In the genomic region with DNA sequence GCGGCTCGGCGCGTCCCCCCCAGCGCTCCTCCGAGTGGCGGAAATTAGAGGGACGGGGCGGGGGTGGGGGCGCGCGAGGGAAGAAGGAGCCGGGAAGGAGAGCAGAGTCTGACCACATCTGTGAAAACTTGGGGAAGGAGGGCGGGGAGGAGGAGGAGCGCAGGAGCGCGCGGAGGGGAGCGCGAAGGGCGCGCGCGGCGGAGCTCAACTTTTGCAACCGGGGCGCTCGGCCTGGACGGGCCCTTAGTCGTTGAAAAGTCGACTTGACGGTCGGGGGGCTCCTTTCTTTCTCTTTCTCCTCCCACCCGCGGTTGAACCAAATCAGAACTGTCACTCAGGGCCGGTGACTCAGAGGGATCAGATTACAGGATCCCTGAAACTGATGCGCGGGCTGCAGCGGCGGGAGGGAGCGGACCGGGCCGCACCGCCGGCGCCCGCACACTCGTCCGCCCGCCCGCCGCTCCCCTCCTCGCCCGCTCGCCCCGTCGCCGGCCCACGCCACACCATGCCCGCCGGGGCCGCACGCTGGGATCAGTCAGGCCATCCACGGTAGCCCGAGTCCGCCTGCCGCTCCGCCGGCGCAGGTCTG, we compare ENCODE assay signal across 8 mouse cellular contexts. TPM values are rescaled to one million over a fixed set of nuclear protein-coding genes. Genes with fewer than 3 reads are reported as not detected.
DNase-seq lines count a peak whose midpoint lies in the region; ATAC-seq lines count a peak whose summit lies in the region.

No protein-coding gene starts in this region.

- peak overlapping the region; percentile 72 for H3K9ac ChIP-seq in hindbrain, embryonic 16.5 days (ENCODE audit: low read depth, low read length)
- no peak overlapping the region for H3K9ac ChIP-seq in liver, embryonic 15.5 days
- H3K9ac ChIP-seq in neural tube, embryonic 14.5 days (replicated peaks; ENCODE audit: low read depth, low read length) = peak overlapping the region; percentile 54

- peak overlapping the region; percentile 75 for H3K27ac ChIP-seq in hindbrain, embryonic 16.5 days (ENCODE audit: low read depth, low read length)
- no peak overlapping the region for H3K27ac ChIP-seq in liver, embryonic 15.5 days (replicated peaks)
- peak overlapping the region; percentile 64 for H3K27ac ChIP-seq in neural tube, embryonic 14.5 days (ENCODE audit: low read depth, low read length)

- WGBS in hindbrain, embryonic 16.5 days = 1% methylated on average over 48 of the region's 70 CpGs
- WGBS in liver, embryonic 15.5 days (ENCODE audit: insufficient replicate concordance) = under 1% methylated on average over 67 of the region's 70 CpGs
- WGBS in neural tube, embryonic 14.5 days = under 1% methylated on average over 43 of the region's 70 CpGs

- H3K4me1 ChIP-seq in hindbrain, embryonic 16.5 days (ENCODE audit: control insufficient read depth, insufficient read depth, low read depth, low read length) = peaks cover 16% of the 10 kb centered on the region
- H3K4me1 ChIP-seq in liver, embryonic 15.5 days (replicated peaks) = no peaks in the 10 kb centered on the region
- 0 out of 2 replicates have a peak, but pooled peaks cover 2% of the 10 kb centered on the region for H3K4me1 ChIP-seq in neural tube, embryonic 14.5 days (ENCODE audit: control insufficient read depth, insufficient read depth, low read length)

- H3K4me3 ChIP-seq in hindbrain, embryonic 16.5 days (ENCODE audit: low read length) = peak overlapping the region; percentile 69
- H3K4me3 ChIP-seq in liver, embryonic 15.5 days (replicated peaks) = peak overlapping the region; percentile 46
- peak overlapping the region; percentile 72 for H3K4me3 ChIP-seq in neural tube, embryonic 14.5 days (ENCODE audit: low read depth, low read length)

- DNase-seq in cerebellum, postnatal 25 days = peak; percentile 8 to 15
- no peak for DNase-seq in cerebellum, adult 9-10 months
- DNase-seq in adrenal gland, postnatal 4 days (ENCODE audit: low spot score in 2 of 2) = peak; percentile 38 to 45
- DNase-seq in gastrocnemius, postnatal 10 days = peak; percentile 60
- no peak for DNase-seq in spleen, postnatal 14 days (ENCODE audit: low spot score in 2 of 2)

- H3K9me3 ChIP-seq in hindbrain, embryonic 16.5 days (ENCODE audit: control insufficient read depth, low read length) = no peaks in the 10 kb centered on the region
- H3K9me3 ChIP-seq in liver, embryonic 15.5 days (replicated peaks) = no peaks in the 10 kb centered on the region
- no peaks in the 10 kb centered on the region for H3K9me3 ChIP-seq in neural tube, embryonic 14.5 days (ENCODE audit: control insufficient read depth, low read length)

- peak overlapping the region; percentile 97 for H3K4me2 ChIP-seq in hindbrain, embryonic 16.5 days (ENCODE audit: low read length)
- peak overlapping the region; percentile 58 for H3K4me2 ChIP-seq in liver, embryonic 15.5 days
- peak overlapping the region; percentile 93 for H3K4me2 ChIP-seq in neural tube, embryonic 14.5 days (ENCODE audit: low read depth, low read length)

- peaks cover 11% of the 10 kb centered on the region for H3K27me3 ChIP-seq in hindbrain, embryonic 16.5 days (replicated peaks; ENCODE audit: control insufficient read depth, insufficient read depth, low read length)
- peaks cover 72% of the 10 kb centered on the region for H3K27me3 ChIP-seq in liver, embryonic 15.5 days
- H3K27me3 ChIP-seq in neural tube, embryonic 14.5 days (ENCODE audit: control insufficient read depth, insufficient read depth, low read length) = peaks cover 10% of the 10 kb centered on the region; the same call in 1 of the 2 replicates

- no peaks in the 10 kb centered on the region for H3K36me3 ChIP-seq in hindbrain, embryonic 16.5 days (ENCODE audit: control insufficient read depth, insufficient read depth, low read length)
- no peaks in the 10 kb centered on the region for H3K36me3 ChIP-seq in liver, embryonic 15.5 days (replicated peaks)
- H3K36me3 ChIP-seq in neural tube, embryonic 14.5 days (ENCODE audit: control insufficient read depth, insufficient read depth, low read length) = no peaks in the 10 kb centered on the region

- peak; percentile 76 for ATAC-seq in hindbrain, embryonic 16.5 days
- ATAC-seq in liver, embryonic 15.5 days (ENCODE audit: insufficient read depth) = peak; percentile 44; the same call in 1 of the 2 replicates
- peak; percentile 71 for ATAC-seq in neural tube, embryonic 14.5 days (ENCODE audit: low read depth)

RNA-seq across cellular contexts. Expression of gene Gli3, which starts 0.6 kb away (rescaled TPM):
- 10 to 100 TPM; 22.9 to 23.7 TPM for total RNA-seq in adrenal gland, postnatal 4 days (2021)
- 1 to 10 TPM; 7.7 to 9.6 TPM for total RNA-seq in gastrocnemius, postnatal 10 days (2021)
- polyA plus RNA-seq in hindbrain, embryonic 16.5 days (2015; fragmentation: Nextera tagmentation; extraction: Ambion mirVana) = 2.9 and 4.4 TPM in 2 replicates
- polyA plus RNA-seq in liver, embryonic 15.5 days (2015; fragmentation: Nextera tagmentation; extraction: Ambion mirVana) = 0.29 and 0.37 TPM in 2 replicates
- 2.4 and 3.5 TPM in 2 replicates for polyA plus RNA-seq in neural tube, embryonic 14.5 days (2014; fragmentation: Nextera tagmentation; extraction: Ambion mirVana)

Comparison
In these comparisons a context has a peak if more than half of its experiments do, and no peak if none do; other contexts are left out.
1. DNase-seq: peak in cerebellum, postnatal 25 days (2 of 2), adrenal gland, postnatal 4 days (2 of 2) and gastrocnemius, postnatal 10 days (single experiment); none in cerebellum, adult 9-10 months (single experiment) and spleen, postnatal 14 days (0 of 2).
2. Peak in every context shown above with its lines, with median percentiles within 50 percentile points of each other: ATAC-seq, H3K4me2 ChIP-seq and H3K4me3 ChIP-seq.